Mouse (Mus musculus) 3T3-L1 (cell line): ENCODE data around the gene Mpnd.
"Not testable (repeated sequence)": the region's sequence is repeated elsewhere in the genome, so short reads cannot be mapped to it uniquely, and the experiment has no call there.

Source experiments
- DNase-seq: peaks from one replicate; pipeline ENCODE4 v3.0.0-alpha.2; 2015; ENCODE audit warnings: low read depth, low spot score

Mpnd gene

DNA sequence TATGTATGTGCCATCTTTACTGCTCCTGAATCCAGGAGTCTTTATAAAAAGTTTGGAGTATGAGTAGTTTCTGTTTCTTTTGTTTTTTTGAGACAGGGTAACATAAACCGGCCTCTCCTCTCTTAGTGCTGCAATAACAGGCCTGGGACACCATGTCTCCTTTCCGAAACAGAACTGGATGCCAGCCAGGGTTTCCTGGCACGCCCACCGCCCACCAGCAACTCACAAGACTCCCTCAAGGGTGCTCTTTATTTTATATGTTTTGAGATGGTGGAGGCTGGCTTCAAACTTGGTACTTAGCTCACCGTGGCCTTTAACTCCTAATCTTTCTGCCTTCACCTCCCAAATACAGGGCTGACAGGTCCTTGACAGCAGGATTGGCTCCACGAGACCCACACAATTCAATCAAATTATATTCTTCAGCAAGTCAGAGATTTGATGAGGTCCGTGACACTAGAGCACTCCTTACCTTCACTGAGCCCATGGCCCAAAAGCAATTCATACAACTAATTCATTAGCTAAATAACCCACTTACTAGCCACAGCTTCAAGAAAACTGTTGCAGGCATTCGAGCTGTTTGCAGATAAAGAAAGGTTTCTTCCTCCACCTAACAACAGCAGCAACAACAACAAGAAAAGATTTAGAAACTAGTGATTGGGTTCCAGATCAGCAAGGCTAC is 33.2 kb downstream of the Mpnd start:
- no peak for DNase-seq

DNA sequence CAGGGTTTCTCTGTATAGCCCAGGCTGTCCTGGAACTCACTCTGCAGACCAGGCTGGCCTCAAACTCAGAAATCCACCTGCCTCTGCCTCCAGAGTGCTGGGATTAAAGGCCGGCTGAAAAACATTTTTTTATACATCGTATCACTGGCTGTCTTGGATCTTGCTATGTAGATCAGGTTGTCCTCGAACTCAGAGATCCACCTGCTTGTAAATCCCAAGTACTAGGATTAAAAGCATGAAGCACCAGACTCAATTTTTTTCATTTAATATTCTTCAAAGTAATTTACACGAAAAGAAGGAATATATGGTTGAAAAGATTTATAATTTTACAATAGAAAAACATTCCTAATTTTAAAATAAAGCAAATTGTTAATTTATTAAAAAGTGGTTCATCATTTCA is 33.8 kb downstream of the Mpnd start:
- DNase-seq = no peak

DNA sequence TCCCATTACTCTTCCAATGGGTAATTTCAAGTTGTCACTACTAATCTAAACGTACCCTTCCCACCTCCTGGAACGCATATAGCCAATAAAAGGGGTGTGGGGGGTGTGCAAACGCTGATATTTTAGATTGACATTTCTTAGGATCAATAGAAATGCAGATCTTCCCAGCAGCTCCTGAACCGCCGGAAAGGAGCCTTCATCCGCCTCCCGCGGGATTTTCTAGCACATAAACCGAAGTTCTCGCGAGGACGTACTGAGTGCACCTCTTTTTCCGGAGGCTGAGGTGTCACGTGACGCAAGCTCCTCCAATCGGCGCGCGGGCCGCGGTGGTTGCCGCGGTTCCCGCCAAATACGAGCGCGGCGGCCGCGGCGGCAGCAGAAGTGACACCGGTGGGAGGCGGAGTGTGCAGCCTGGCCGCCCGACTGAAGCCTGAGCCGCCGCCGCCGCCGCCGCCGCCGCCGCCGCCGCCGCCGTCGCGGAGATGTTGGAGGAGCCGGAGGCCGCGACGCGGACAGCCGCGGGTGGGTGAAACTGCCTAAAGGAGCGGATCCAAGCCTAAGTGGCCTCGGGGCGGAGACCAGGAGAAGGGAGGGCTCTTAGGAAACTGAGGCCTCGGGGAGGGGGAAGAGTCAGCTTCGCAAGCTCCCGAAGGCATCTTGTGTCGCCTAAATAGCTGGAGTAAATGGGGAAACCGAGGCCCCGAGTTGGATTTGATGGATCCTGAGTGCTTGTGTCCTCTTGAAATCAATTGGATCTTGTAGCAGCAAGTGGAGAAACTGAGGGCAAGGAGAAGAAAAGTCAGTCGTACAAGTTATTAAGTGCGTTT is 34.7 kb downstream of the Mpnd start, which contains the start of gene Chaf1a:
Gene Chaf1a (plus strand): TSS at position 410 of the 827 bp plus-strand sequence.
- peak; percentile 100 for DNase-seq

- no peak for DNase-seq
Observed at GRCm38 (mm10) chr17:56040857-56041163, 35.3 kb downstream of the Mpnd start.

DNA sequence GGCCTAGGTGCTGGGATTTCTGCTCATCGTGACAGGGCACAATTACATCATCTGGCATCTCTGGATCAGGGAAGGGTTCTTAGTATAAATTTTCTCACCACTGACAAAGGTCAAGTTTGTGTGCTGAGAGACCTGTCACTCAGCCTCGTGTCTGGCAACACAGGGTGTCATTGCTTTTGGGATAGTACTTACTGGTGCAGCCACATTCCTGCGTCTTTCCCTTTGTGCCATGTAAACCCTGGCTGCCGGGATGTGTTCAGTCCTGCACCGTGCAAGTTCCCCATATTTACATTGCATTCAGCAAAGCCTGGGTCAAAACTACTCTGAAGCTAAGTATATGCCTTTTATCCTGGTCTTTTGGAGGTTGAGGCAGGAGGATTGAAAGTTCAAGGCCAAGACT is 45.9 kb downstream of the Mpnd start:
- no peak for DNase-seq

GRCm38 (mm10) chr17:56054938-56055337 is 49.4 kb downstream of the Mpnd start:
- DNase-seq = no peak

GRCm38 (mm10) chr17:56055945-56056678 is 50.6 kb downstream of the Mpnd start:
- no peak for DNase-seq

DNA sequence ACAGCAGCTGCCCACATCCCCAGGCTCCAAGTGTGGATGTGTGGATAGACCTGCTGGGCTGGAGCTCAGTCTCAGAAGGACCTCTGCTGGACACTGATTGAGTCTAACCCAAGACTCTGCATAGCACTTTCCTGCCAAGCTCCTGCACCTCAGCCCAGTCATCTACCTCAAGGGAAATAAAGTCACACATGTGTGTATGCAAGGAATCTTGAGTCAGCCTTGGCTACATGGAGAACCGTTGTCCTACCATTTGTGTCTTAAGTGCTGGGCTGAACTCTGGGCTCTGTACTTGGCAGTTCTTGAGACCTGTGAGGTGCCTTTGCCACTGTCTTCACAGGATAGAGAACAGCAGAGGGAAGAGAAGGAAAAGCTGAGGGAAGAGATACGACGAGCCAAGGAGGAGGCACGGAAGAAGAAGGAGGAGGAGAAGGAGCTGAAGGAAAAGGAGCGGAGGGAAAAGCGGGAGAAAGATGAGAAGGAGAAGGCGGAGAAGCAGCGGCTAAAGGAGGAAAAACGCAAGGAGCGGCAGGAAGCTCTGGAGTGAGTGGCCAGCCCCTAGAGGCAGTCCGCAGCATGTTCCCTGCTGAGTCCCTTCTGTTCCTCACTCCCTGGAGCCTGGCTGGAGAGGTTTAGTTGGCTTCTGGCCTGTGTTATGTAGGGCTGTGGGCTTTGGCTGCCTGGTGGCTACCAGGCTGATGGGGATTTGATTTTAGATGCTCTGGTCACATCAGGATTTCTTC is 52.0 kb downstream of the Mpnd start:
- no peak for DNase-seq

- DNase-seq = no peak
Observed at GRCm38 (mm10) chr17:56062081-56062480, 56.6 kb downstream of the Mpnd start.

GRCm38 (mm10) chr17:56065715-56066114 is 60.2 kb downstream of the Mpnd start:
- DNase-seq = not testable (repeated sequence)
